Mouse (Mus musculus) liver, adult 2 months (tissue): ENCODE measurements around the gene Ndufc1. TPM values are rescaled to one million over a fixed set of nuclear protein-coding genes. Genes with fewer than 3 reads are reported as not detected.

Experiments used
- DNase-seq: peaks from one replicate; pipeline ENCODE4 v3.0.0-alpha.2; 2011; ENCODE audit warnings: low read depth, low spot score; ENCODE audit errors: extremely low read depth
- H3K27ac ChIP-seq: fragments of 200-500 bp; replicated peaks from 2 replicates; pipeline ENCODE4 v1.5.1; 2012; ENCODE audit warnings: low read depth, mild to moderate bottlenecking, control low read depth, inconsistent platforms, low read length; ENCODE audit not compliant: insufficient read depth
- H3K27me3 ChIP-seq: fragments of 200-500 bp; 2 replicates; pipeline ENCODE4 v1.6.1; 2012; ENCODE audit warnings: mild to moderate bottlenecking, moderate library complexity, low read length, inconsistent platforms; ENCODE audit not compliant: control insufficient read depth, insufficient read depth
- H3K36me3 ChIP-seq: fragments of 200-500 bp; 2 replicates; pipeline ENCODE4 v1.6.1; 2012; ENCODE audit warnings: low read length, inconsistent platforms; ENCODE audit not compliant: control insufficient read depth, insufficient read depth
- H3K4me1 ChIP-seq: fragments of 200-500 bp; 2 replicates; pipeline ENCODE4 v1.6.1; 2011; ENCODE audit warnings: low read length; ENCODE audit not compliant: control insufficient read depth, insufficient read depth
- H3K4me3 ChIP-seq: fragments of 200-500 bp; 2 replicates; pipeline ENCODE4 v1.5.1; 2011; ENCODE audit warnings: low read depth, mild to moderate bottlenecking, control low read depth, low read length, moderate library complexity; ENCODE audit not compliant: insufficient read depth
- H3K79me2 ChIP-seq: fragments of 200-500 bp; 2 replicates; pipeline ENCODE4 v1.6.1; 2012; ENCODE audit warnings: inconsistent platforms, mild to moderate bottlenecking, low read length, moderate library complexity; ENCODE audit not compliant: control insufficient read depth, insufficient read depth
- H3K9ac ChIP-seq: fragments of 200-500 bp; 2 replicates; pipeline ENCODE4 v1.6.1; 2012; ENCODE audit warnings: low read depth, mild to moderate bottlenecking, control low read depth, inconsistent platforms, low read length
- CTCF ChIP-seq: fragments of 200-500 bp; IDR thresholded peaks from 2 replicates; pipeline ENCODE4 v1.5.1; 2011; ENCODE audit warnings: low read depth, low read length, control low read depth
- POLR2A ChIP-seq: fragments of 200-500 bp; IDR thresholded peaks from 2 replicates; pipeline ENCODE4 v1.6.1; 2011; ENCODE audit warnings: low read length, control low read depth; ENCODE audit not compliant: insufficient read depth; ENCODE audit errors: extremely low read depth
- WGBS: fragments of 180-500 bp; shearing (Covaris S2); methylation state at CpG from one replicate; pipeline ENCODE4 v1.1.7; 2018; 5-methylcytosine and 5-hydroxymethylcytosine counted together
- polyA plus RNA-seq: library from polyadenylated mRNA; depleted of rRNA; stranded (reverse); fragments of >200 nt; gene quantifications from 2 replicates; pipeline ENCODE4 v1.2.3, GENCODE M21; 2012
- total RNA-seq: library from RNA; depleted of rRNA; stranded (reverse); fragments of >200 nt; gene quantifications from 2 replicates; pipeline ENCODE4 v1.2.3, GENCODE M21; 2014

The Ndufc1 gene
- total and polyA plus RNA-seq, 2 experiments = 104 to 231 TPM

- H3K36me3 ChIP-seq = no peaks in the 10 kb centered on the region
- peaks cover 8% of the 10 kb centered on the region for H3K4me1 ChIP-seq
- no peak overlapping the region for H3K27ac ChIP-seq
- TF ChIP-seq CTCF = no peak
- TF ChIP-seq POLR2A = no peak
- H3K27me3 ChIP-seq = no peaks in the 10 kb centered on the region
- no peak for DNase-seq
- H3K79me2 ChIP-seq = no peaks in the 10 kb centered on the region
- no peak overlapping the region for H3K4me3 ChIP-seq
- 62% methylated on average over 9 of the region's 9 CpGs for WGBS
- H3K9ac ChIP-seq = no peak overlapping the region
These were observed 47.7 kb downstream of the Ndufc1 start for GRCm38 (mm10) chr3:51361066-51361465.

GRCm38 (mm10) chr3:51359558-51360307 is 49.1 kb downstream of the Ndufc1 start:
- no peak for TF ChIP-seq POLR2A
- TF ChIP-seq CTCF = no peak
- Histone ChIP-seq H3K27ac (no peak overlapping the region), H3K79me2 (no peaks in the 10 kb centered on the region), H3K36me3 (no peaks in the 10 kb centered on the region), H3K4me1 (peaks cover 8% of the 10 kb centered on the region), H3K4me3 (no peak overlapping the region), H3K9ac (no peak overlapping the region), H3K27me3 (no peaks in the 10 kb centered on the region)
- WGBS = 79% methylated on average over 14 of the region's 14 CpGs
- DNase-seq = no peak

GRCm38 (mm10) chr3:51358660-51359557 is 49.9 kb downstream of the Ndufc1 start:
- Histone ChIP-seq H3K79me2 (no peaks in the 10 kb centered on the region), H3K27ac (no peak overlapping the region), H3K4me3 (peak overlapping the region; percentile 68), H3K27me3 (no peaks in the 10 kb centered on the region), H3K36me3 (no peaks in the 10 kb centered on the region), H3K9ac (peak overlapping the region; percentile 38), H3K4me1 (peaks cover 8% of the 10 kb centered on the region)
- no peak for TF ChIP-seq POLR2A
- no peak for TF ChIP-seq CTCF
- 5% methylated on average over 50 of the region's 50 CpGs for WGBS
- no peak for DNase-seq

GRCm38 (mm10) chr3:51358181-51358580 is 50.6 kb downstream of the Ndufc1 start:
- Histone ChIP-seq H3K79me2 (no peaks in the 10 kb centered on the region), H3K4me3 (no peak overlapping the region), H3K4me1 (peaks cover 8% of the 10 kb centered on the region), H3K36me3 (no peaks in the 10 kb centered on the region), H3K9ac (no peak overlapping the region), H3K27me3 (no peaks in the 10 kb centered on the region), H3K27ac (no peak overlapping the region)
- TF ChIP-seq POLR2A = no peak
- no peak for TF ChIP-seq CTCF
- WGBS = 9% methylated on average over 15 of the region's 15 CpGs
- peak; percentile 79 for DNase-seq

GRCm38 (mm10) chr3:51357624-51358023 is 51.2 kb downstream of the Ndufc1 start:
- Histone ChIP-seq H3K27ac (no peak overlapping the region), H3K4me1 (peaks cover 8% of the 10 kb centered on the region), H3K36me3 (no peaks in the 10 kb centered on the region), H3K4me3 (no peak overlapping the region), H3K9ac (no peak overlapping the region), H3K79me2 (no peaks in the 10 kb centered on the region), H3K27me3 (no peaks in the 10 kb centered on the region)
- DNase-seq = no peak
- 52% methylated on average over 14 of the region's 14 CpGs for WGBS
- TF ChIP-seq POLR2A = no peak
